Mouse (Mus musculus): ENCODE results near the gene Slc16a2.
A peak's percentile ranks its signal among the peaks of the same experiment; 100 is the strongest.

Slc16a2 gene

DNA sequence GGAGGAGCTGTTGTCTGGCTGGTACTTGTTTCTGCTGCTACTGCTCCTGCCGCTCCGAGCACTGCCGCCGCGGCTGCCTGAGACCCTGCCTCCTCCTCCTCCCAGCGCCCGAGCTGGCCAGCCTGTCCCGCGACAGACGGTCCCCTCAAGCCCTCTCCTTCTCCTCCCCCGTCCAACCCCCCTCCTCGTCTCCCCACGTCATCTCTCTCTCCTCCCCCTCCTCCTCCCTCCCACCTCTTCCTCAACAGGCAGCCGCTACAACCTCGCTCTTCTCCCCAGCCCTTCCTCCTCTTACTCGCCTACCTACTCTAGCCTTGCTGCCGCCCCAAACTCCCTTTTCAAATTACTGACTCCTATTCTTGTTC, at the start of gene Slc16a2:
Gene Slc16a2, minus strand, starts transcription at position 152 of the 365 bp plus-strand sequence.
- peak; percentile 28 to 35 for DNase-seq

DNA sequence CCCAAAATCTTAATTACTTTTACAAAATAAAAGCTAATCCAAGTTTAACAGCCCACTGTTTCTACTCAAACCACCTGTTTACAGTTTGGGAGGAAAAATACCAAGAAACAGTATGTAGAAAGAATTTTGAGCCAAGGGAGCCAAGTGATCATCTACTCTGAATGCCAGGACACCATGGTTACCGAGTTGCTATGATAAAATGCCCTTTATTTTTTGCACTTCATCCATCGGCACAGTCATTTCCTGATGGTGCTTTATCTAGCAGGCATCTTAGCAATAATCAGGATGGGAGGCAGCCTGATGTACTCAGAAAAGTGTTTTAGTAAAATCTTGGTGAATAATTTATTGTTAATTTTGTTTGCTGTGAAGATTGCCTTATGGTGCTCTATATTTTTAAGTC, 41.7 kb upstream of the Slc16a2 start:
- no peak for DNase-seq

DNA sequence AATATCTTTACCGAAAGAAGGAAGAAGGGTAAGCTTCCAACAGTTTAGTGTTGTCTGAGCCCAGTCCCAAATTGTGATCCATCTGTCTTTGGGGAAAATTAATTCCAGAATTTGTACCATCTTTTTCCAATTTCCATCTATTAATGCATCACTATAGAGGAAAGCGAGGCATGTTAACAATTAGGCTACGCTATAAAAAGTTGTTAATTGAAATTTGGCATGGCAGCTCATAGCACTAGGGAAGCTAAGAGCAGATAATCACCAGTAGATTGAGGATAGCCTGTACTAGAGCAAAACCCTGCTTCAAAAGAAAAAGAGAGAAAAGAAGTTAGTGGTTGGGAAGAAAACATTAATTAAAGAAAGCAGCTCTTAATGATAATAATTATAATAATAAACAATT, 41.1 kb upstream of the Slc16a2 start:
- DNase-seq, result no peak

DNA sequence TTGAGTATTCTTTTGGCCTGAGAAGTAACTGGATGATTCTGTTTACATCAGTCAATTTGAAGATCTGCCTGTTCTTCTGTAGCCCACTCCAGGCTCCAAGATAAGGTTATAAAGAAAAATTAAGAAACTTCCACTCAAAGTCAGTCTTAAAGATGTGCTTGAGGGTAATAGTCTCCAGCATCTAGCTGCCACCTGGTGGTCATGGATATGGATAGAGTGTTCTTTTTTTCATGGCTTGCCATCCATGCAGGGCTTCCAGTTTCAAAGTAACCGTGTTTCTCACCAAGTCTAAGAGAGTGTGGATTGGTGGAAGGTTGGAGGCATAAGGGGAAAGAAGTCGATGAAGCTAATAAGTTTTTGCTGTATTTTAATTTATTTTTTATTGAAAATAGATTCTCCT, 23.5 kb upstream of the Slc16a2 start:
- no peak for DNase-seq

DNA sequence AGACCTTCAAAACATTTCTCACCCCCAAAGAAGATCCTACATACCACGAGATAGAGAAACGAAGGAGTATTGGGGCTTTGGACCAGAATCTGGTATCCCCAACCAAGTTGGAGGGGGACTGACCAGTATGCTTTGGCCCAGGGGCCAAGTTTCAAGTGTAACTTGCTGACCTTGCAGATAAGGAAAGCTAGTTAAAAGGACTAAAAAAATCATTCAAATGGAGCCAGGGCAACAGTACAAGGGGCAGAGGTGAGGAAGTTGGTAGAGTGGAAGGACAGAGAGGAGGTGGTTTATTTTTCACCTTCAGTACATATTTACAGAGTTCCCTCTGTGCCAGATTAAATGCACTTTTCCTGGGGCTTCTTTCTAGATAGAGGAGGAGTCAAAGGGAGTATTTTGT, 7.1 kb upstream of the Slc16a2 start:
- DNase-seq, result no peak

DNA sequence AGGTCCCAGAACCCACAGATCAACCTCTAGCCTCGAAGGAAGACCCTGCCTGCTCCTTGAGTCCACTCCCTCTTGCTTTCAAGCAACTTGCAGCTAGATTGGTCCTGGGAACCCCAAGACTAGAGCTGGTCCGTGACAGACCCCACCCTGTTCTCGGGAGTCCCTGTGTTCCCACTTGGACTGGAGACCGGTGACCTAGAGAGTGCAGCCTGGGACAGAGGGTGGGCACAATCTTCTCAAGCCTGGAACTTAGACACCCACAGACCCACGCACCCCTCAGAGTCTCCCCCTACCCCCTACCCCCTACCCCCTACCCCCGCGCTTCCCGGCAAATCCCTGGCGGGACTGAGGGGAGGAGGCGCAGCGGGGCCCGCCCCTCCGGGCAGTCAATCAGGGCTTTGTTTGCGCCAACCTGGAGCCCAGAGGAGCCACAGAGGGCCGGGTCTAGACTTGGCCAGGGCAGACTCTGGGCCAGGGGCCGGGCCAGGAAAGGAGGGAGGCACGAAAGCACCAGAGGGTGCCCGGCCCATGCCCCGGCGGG, 558 bp upstream of the Slc16a2 start:
- DNase-seq, result peak in 1 of 2 experiments; percentile 8

DNA sequence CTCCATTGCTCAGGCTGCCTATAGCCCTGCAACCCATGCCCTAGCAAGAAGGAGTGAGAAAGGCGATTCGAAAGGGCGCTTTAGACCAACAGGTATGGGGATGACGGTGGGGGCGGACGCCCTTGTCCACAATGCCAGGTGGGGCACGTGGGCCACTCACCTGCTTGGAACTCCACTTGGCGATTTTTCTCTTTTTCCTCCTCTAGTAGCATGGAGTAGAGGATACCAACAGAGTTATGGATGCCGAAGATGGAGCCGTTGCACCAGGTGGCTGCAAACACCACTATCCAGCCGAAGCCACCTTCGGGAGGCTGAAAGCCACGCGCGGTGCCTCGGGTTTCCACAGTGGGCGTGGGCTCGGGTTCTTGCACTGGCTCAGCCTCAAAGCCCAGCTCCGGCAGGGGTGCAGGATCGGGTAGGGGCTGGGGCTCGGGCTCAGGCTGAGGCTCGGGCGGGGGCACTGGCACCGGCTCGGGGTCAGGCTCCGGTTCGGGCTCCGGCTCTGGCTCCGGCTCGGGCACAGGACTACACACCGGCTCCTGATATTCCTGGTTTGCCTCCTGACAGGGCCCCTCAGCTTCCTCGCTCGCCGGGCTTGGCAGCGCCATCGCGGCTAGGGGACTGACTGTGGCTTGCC, 470 bp downstream of the Slc16a2 start:
- DNase-seq, result no peak

DNA sequence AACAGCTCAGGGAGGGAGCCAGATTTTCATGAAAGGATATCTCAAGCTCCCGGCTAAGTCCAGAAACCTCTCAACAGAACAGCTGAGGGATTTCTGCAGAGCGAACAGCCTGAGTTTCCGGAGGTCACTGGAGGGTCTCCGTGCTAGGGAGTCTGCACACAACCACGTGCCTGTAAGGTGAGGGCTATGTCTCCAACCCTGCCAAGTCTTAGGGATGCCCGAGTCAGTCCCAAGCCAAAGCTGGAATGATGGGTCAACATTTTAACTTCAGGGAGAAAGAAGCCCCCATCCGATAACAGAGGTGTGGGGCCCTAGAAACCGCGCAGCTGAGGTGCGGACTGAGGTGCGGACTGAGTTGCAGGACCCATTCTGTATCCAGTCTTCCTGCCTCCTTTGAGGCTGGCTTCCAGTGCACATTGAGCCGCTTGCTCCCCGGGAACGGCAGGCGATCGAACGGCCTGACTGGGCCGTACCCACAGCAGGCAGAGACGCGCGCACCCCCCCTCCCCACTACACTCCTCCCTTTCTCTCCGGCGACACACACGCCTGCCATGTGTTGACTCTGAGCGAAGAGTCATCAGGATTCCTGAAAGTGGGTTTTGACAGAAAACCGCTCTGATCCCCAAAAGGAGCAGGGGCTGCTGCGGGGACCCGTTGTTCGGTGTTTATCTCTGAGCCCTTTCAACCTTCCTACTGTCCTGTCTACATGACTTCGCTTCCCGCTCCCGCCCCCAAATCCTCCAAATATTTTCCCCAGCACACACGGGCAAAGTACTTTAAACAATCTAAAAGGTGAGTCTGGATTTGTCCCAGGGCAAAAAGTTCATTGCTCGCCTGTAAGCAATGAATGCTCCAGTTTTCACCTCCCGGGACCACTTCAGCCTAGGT, 1.2 kb downstream of the Slc16a2 start:
- no peak for DNase-seq

DNA sequence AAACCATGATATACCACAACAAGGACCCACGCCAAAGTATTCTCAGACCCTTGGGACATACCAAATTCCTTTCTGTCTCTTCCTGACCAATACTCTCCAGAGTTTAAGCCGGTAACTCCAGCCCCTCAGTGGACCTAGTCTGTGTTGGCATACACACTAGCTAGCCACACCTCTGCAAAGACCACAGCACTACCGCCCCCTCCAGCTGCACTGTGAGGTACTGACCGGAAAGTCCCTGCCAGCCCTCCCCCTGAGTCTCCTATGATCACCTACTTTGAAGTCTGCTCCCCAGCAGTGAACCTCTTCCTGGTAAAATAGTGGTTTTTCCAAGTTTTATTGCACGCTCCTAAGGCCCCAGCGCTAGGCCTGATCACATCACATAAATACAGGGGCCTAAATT, 2.5 kb downstream of the Slc16a2 start:
- no peak for DNase-seq

DNA sequence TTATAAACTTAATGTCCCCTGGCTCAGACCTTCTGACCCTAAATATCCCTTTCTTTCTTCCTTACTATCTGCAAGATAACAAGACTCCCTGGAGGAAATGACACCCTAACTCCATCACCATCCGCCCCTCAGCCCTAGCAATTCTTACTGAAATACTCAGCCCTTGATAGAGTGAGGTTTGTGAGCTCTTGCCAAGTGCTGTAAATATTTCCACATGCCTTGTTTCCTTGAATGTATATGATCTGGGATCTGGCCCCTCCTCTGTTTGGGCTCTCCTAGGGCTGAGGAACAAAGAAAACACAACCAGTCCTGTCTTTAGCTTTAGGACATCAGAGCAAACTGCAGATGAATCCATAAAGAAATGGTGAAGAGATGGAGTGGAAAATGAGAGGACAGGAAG, 9.1 kb downstream of the Slc16a2 start:
- no peak for DNase-seq

DNA sequence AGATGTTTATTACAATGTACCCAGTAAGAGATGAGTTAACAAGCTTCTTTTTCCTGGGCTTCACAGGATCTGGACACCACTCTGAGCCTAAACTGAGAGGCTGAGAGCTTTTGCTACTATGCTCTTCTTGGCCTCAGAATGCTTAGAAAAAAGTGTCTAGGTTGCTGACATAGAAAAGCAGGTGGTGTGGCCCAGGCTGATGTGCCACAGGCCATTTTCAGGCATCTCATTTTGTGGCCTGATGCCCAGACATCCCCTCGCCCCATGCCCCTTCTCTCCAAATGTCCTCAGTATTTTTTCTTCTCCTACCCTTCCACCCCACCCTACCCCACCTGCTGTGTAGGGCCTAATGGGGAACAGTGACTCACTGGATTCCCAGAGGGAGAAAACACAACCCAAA, 11.3 kb downstream of the Slc16a2 start:
- DNase-seq, result no peak

DNA sequence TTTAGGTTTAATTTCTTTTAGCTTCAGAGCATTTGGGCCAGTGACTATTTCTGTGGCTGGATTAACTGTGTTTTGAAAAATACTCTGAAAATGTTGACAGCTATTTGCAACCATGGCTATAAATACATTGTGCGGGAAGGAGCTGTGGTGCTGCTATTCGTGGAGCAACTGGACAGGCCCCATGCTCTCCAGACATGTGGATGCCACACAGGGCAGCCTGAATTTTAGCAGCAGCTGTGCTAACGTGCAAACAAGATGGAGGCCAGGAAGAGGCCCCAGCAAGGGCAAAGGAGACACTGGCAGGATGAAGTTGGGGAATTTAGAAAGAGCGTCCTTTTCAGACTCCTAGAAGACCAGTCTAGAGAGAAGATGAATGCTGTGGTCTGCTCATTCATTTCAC, 15.4 kb downstream of the Slc16a2 start:
- no peak for DNase-seq

DNA sequence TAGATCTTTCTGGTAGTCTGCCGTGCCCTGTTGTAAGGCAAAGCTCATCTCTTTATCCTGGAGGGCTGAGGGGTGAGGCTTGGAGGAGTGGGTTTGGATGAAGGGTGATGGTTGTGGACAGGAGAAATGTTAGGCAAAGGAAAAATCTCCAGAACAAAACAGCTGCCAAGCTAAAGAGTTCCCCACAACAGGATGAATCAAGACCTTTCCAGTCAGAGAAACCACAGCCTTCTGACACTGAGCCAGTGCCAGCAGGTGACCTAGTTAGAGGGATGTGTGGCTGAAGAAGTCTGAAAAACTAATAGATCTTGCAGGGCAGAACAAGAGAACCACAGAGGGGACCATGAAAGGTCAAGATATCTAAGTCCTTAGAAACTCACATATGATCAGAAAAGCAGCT, 24.8 kb downstream of the Slc16a2 start:
- DNase-seq, result no peak

DNA sequence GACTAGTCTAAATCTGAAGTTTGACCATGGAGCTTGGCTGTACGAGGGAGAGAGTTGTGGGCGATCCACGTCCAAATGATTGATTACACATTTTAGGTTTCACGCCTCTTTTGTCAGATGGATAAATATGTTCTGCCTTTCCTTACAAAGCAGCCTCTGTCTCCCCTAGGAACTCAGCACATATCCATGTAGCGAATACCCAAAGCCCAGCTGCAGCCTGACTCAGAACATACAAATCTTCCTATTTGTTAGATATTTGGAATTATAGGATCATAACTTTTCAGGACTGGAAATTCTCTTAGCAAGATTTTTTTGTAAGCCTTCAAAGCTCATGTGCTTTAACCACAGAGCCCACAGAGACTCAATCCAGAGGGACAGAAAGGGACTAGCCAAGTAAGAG, 26.3 kb downstream of the Slc16a2 start:
- DNase-seq, result no peak

DNA sequence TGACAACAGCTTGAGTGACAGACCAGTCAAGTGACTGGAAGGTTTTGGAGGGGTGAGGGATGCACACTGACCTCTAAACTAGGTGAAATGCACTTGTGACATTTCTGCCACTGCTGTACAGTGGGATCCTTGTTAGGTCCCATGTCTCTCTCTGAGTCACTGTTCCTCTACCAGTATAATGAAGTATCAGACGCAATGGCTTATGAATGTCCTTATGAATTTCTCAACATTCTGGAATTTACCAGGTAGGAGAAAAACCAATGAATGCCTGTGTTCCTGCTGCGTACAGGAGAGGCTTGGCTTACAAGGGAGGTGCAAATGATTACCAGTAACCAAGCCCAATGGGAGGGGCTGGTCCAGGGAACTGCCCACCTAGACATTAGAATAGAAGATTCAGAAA, 30.5 kb downstream of the Slc16a2 start:
- no peak for DNase-seq

DNA sequence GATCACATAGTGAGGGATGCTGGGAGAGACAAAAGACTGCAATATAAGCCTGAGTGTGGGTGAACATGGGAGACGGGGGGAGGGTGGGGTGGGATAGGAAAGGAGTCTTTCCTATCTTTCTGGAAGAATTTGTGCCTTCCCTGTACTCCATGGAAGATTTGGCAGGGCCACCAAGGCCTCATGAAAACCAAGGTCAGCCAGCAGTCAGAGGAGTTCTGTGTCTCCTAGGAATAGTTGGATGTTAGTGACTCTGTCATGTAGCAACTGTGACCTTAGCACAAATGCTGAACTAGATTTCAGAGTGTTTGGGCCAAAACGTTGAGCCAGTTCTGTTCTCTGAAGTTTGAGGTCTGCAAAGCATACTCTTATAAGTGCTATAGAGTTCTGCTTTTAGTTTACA, 36.1 kb downstream of the Slc16a2 start:
- DNase-seq, result no peak

DNA sequence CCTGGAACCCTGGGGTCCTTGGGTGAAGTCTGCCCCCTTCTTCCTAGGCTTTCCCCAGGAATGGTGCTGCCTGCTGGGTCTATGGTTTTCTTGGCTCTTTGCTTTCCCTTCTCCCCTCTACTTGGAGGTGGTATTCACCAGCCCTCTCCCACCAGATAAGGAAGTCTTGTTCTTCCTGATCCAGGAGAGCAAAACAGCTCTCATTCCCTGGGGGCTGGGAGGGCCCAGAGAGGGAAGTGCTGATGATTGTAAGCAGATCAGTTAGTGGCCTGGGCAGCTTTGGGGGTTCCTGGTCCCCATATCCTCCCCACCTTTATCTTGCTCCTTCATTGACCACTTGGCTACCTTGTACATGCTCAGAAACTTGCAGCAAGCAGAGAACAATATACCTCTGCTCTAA, 45.4 kb downstream of the Slc16a2 start:
- no peak for DNase-seq

DNA sequence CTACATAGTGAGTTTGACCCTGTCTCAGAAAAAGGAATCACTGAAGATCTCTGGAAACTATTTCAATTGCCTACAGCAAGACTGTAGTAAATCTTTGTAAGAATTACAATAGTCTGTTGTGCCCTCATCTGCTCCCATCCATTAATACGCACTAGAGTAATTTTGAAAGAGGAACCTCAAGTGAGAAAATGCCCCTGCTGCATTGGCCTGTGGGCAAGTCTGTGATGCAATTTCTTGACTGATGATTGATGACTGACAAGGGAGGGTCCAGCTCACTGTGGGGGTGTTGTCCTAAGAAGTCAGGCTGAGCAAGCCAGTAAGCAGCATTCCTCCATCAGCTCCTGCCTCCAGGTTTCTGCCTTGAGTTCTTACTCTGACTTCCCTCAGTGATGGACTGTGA, 75.6 kb downstream of the Slc16a2 start:
- DNase-seq, result no peak

DNA sequence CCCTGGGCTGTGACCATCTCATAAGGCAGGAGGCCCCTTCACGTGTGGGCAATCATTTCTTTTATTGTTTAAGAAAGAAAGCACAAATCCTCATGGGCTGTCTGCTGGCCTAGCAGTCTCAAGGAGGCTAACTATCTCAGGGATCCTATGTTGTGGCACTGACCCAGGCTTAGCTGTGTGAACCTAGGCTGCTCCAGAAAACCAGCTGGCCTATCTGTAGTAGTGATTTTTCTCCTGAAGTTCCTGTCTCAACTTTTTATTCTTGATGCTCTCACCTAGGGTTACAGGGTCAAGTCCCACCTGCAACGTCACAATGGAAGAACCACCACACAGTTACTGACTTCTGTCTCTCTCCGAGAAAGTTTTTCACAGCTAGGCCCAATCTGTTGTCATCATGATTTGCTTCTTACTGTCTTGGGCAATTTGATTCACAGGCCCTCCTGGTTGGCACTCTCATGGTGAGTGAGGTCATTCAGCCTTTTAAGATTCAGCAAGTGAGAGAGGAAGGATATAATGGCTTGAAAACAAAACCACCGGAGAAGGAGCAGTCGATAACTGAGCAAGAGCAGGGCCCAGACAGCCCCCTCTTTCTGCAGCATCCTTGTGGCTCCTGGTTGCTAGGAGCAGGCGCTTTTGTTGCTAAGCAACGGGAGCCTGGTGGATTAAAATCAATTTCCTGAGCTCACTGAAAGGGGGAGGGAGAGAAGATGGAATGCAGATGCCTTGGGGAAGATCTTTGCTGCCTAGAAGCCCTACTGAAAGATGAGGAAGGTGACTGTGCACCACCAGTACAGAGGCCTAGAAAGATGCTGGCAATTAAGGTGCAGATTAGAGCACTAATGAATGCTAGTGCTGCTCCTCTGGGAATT, 77.4 kb downstream of the Slc16a2 start:
- DNase-seq, result no peak

DNA sequence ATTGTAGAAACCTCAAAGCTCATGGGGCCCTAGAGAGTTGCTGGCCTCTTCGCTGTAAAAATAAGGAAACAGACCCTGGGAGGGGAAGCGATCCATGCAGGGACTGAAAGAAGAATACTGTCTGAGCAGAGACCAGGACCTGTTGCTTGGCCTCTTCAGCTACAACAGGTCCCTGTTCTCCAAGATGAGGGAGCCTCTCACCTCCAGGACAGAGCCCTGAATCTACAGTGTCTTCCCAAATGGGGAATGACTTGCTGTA, 79.8 kb downstream of the Slc16a2 start:
- DNase-seq, result no peak

DNA sequence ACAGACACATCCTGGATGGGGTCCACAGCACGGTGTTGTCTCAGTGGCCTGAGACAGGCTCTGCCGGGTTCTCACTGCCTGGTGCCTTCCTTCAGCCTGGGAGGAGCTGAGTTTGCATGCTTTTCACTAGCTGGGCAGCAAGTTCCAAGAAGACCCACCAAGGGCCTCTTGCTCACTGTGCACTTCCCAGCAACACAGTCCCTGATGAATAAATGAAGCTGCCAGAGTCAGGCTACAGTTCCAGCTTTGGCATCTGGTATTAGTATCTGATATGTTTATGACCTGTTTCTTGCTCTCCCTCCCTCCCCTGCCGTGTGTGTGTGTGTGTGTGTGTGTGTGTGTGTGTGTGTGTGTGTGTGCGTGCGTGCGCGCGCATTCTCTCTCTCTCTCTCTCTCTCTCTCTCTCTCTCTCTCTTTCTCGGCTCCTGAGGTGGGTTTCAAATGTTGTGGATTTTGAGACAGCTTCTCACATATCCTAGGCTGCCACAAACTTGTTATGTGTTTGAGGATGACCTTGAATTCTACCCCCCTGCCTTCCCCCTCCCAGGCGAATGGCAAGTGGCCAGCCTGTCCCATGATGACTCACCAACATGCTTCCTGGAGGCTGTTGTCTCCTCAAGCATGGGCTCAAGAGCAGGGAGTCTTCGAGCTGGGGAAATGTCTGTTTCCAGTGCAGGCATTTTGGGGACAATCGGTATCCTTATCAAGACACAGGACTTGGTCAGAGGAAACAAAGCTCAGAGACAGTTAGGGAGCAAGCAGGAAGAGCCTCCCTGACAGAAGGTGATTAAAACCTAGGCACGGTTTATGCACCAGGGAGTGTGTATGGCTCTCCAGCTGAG, 80.3 kb downstream of the Slc16a2 start:
- DNase-seq, result no peak

DNA sequence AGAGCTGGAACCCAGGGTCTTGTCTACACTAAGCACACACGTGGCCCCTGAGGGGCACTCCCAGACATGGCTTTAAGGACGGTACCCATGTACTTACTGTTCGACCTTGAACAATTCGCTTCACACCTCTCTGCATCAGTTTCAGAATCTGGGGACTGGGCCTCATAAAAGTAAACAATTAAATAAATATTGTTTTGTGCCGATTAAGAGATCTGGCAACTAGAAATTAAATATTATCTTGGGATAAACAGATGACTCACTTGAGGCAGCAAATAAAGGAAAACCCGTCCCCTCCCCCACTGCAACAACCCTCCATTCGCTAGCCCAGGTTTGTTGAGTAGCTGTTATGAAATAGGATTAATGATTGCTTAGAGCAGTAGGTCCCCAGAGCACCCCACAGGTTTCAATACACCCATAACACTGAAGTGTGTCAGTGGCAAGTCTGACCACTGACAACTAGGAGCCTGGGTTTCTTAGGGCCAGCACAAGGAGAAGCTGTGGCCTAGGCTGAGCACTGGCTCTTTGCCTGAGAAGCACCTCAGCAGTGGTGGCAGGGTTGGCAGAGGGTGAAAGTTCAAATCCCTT, 87.7 kb downstream of the Slc16a2 start:
- DNase-seq, result no peak
